Mouse (Mus musculus) monocyte, adult 2 months (primary cell): ENCODE results near the gene Tax1bp3.

ENCODE experiments used
- DNase-seq, 2 experiments: peaks; one replicate each; pipeline ENCODE4 v3.0.0; 2022; ENCODE audit warnings: low spot score in 2 of 2, low read depth in 1 of 2

The Tax1bp3 gene

DNA sequence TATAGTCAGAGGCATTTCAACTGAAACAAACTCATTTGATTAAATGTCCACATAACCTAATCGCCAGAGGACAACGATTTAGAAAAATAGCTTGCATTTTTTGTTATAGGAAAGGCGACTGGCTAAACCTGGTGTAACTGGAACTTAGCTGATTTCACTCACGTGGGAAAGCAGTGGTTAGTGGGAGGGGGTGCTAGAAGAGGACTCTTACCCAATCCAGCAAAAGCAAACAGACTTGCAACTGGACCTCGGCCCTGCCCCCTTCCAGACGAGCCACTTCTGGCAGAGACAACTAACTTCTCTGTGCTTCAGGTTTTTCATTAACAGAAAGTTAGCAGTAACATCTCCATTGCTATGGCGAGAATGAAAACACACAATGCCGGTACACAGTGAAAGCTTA, 1.3 kb upstream of the Tax1bp3 start:
- DNase-seq = no peak

DNA sequence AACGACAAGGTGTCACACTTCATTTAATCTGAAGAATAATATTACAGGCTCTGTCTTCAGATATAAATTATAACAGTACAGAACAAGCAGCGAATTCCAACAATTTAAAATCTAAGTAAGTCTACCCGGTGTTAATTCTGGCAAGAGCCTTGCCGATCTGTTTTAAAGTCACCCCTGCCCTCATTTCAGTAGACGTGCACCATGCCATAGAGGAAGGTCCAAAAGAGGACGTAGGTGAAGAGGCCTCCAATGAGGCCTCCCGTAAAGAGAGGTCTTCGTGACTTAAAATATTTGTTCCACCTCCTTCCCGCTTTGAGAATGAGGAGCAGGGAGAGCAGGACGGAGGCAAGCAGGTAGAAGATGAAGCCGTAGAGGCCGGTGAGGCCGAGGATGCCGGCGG, 697 bp upstream of the Tax1bp3 start:
- peak in 1 of 2 experiments; percentile 21 for DNase-seq

DNA sequence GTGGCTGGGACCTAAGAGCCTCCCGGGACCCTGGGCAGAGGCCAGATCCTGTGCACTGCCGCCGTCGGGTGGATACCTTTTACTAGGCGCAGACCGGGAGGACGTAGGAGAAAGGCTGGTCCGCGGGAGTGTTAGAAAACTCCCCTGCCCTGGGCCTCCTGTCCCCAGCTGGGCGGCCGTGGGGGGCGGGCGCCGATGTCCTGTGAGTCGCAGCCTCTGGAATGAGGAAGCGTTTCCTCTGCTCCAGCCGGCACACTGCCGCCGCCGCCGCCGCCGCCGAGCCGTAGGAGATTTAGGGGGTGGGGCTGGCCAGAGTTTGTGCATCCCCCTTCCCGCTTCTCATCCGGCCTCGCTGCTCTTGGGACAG, 609 bp downstream of the Tax1bp3 start:
- DNase-seq = peak in 1 of 2 experiments; percentile 52

DNA sequence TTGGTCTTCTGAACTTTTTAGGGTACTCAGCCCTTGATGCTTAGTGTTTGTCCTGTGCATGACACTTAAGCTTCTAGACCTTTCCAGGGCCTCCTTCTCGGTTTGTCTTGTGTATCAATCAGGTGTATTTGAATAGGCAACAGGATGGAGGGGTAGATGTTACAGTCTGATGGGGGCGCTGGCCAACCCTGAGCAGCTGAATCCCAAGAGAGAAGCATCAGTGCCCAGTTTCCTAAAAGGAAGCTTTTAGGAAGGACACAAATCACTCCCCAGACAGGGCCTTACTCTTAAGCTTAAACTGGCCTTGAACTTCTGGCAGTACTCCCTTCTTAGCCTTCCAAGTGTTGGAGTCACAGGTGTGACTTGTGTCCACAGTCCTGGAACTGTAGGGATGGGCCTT, 1.0 kb downstream of the Tax1bp3 start:
- no peak for DNase-seq

DNA sequence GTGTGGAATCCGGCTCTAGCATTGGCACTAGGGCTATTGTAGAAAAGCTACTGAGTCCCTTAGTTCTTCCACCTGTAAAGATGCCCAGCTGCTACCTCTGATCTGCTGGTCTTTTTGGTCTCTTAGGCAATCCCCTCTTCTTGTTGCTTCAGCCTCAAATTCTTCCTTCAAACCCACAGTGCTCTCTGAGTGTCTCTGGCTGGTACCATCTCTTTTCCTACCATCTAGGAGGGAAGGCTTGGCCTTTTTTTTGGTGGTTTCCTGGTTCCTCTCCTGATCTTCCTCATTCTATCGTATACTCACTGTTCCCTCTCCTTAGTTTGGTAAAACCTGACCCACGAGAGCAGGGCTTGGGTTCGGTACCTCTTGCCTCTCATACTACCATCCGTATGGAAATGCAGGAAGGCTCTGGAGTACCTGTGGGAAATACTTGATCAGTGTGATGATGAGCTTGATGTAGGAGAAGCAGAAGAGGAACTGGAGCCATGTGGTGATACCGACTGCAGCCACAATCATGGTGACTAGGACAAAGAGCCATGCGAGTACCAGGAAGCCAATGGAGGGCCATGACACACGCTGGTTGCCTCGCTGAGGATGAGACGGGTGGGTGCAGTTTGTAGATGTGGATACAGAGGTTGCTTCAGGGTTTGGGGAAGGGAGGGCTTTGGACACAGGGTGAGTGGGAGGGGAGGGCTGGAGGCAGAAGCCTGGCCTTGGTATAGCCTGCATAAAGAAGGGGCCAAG, 9.2 kb downstream of the Tax1bp3 start:
- no peak for DNase-seq

DNA sequence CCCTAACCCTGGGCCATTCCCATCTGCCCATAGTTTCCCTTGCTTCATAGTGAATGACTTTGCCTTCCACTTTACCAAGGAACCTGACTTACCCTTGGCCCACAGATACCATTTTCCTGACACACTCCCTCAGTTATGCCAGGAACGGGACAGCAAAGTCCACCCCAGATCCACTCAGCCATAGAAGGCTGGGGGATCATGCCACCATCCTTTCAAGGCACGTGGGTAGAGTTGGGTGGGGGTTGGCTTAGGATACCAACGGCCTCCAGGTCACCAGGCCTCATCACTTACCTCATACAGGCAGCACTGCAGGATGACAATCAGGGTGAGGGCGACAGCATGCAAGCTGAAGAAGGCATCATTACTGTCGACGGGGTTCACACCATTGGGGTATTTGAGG, 10.3 kb downstream of the Tax1bp3 start:
- DNase-seq = no peak

DNA sequence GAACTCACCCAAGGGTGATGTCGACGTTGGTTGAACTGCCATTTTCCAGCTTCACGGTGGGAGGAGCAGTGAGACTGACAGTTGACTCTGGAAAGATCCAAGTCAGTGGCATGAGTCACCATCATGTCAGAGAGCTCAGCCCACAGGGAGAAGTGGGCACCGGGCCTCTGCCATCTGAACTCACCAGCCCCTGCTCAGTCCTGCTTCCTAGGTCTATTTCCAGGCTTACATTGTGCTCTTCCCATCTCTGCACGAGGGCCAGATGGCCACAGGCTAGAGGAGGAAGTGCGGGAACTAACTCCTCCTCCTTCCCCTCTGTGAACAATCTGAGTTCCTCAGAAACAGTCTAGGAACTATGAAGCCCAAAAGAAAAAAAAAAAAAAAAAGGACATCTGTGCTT, 16.2 kb downstream of the Tax1bp3 start:
- DNase-seq = peak in 1 of 2 experiments; percentile 16

DNA sequence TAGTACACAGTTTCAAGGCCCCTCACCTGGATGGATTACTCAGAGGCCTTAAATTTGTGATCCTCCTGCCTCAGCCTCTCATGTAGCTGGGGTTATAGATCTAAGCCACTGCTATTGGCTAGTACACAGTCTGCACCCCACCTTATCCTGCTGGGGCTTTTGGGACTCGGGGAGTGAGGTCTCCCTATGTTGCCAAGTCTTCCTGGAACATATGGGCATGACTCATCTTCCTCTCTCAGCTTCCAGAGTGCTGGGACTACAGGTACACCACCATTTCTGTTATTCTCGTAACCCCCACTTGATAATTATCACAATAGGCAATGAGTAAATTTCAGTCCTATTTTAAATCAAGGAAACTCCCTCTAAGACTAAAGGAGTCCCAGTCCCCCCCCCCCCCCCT, 17.6 kb downstream of the Tax1bp3 start:
- DNase-seq = no peak

DNA sequence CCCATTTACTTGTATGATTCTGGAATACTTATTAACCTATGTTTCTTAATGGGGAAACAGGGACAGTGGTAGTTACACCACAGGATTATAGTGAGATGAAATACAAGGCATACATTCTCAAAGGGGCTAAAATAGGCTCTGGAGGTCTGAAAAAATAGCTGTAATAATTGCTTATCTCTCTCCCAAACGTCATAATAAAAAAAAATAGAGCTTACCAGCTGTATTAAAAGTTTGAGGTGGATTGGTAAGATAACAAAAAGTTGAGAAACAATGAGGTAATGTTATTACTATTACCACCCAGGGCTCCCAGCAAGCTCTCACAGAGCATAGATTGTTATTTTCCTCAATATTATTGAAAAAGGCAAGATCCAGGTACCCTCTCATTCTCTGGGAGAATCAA, 21.3 kb downstream of the Tax1bp3 start:
- no peak for DNase-seq

DNA sequence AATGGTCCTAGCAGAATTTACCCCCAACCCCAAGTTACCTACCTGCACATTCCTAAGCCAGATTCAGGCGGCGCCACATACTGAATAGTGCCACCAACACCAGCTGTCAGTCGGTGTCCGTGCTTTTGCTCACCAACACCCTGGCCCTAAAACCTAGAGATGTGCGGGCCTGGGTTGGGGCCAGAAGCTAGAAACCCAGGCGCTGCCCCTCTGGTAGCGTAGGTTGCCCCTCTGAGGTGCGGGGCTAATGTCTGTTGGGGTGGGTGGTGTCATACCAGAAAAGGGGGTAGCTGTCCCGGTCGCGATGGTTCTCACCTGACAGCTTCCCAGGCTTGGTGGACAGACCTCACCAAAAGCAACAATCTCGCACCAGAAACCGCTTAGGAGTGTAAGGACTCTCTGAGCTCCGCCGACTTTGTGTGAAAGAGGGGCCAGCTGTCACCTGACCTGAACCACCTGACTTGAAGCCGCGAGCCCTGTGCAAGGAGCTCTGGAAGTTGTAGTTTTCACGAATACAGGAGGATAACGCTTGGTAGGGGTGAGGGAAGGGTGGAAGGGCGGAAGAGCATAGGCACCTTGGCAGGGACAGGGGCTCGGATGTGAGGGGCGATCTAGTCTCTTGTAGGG, 21.8 kb downstream of the Tax1bp3 start, which contains the start of gene Ctns:
Gene Ctns, minus strand, starts transcription at position 440 of the 627 bp plus-strand sequence.
- peak in 1 of 2 experiments; percentile 57 for DNase-seq

DNA sequence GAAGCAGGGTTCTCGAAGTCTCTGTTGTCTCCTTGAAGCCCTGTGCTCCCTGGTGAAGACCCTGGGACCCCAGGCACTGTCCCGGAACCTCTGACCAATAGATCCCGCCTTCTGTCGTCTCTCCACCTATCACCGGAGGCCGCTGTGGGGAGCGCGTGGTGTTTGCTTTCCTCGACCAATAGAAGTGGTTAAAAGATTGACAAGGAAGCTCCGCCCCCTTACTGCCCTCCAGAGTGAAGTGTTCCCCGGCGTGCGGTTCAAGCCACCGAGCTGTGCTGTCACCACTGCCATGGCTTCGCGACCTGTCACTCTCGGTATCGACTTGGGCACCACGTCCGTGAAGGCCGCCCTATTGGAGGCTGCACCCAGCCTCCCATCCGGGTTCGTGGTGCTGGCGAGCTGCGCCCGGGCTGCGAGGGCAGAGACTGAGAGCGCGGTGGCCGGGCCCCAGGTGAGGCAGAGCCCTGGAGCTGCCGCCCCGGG, 22.4 kb downstream of the Tax1bp3 start, which contains the start of gene Shpk:
Gene Shpk, plus strand, starts transcription at position 231 of the 483 bp plus-strand sequence.
- peak; percentile 86 for DNase-seq

DNA sequence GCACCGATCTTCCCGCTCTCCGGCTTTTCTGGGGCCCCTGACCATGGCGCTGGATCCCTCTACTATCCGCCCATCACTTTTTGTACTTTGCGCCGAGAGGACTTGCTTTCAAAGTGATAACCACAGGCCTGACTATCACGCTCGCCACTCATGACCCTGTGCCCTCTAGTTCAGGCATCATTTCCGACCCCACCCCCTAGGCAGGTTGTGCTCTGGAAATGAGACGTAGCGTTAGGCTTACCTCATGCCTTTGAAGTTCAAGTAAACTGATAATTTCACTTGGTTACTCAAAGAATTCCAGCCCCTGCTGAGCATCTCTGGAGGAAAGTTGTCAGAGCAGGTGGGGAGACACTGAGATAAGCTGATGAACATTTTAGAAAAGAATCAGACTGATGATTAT, 23.0 kb downstream of the Tax1bp3 start:
- peak in 1 of 2 experiments; percentile 4 for DNase-seq

DNA sequence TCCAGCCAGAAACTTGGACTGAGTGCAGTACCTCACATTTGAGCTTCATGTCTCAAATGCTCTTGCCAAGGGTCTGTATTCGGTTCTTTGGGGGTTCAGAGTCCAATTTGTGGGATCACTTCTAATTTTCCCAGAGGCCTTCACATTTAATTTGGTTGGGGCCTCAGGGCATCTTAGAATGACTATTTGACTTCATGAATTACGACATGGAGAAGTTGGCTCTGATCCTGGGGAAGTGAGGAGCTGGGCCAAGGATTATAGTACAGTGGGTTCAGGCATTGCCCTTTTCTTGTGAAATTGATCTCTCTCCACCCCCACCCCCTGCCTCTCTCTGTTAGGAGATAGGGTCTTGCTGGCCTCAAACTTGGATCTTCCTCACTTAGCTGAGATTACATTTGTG, 24.1 kb downstream of the Tax1bp3 start:
- DNase-seq = no peak

DNA sequence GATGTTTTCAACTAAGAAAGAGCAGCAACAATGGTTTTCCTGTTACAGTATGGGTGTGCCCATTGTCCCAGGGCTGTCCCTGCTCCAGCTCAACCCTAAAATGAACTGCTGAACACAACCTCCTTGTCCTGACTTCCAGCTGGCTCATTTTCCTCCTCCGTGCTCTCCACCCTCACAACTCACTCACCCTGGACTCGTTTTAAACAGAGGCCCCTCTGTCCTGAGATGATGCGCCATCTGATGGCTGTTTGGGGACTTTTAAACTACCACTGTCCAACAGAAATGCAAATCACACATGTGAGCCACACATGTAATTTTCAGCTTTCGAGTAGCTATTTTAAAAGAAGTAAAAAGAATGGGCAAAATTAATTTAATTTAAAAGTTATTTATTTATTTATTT, 24.7 kb downstream of the Tax1bp3 start:
- no peak for DNase-seq

DNA sequence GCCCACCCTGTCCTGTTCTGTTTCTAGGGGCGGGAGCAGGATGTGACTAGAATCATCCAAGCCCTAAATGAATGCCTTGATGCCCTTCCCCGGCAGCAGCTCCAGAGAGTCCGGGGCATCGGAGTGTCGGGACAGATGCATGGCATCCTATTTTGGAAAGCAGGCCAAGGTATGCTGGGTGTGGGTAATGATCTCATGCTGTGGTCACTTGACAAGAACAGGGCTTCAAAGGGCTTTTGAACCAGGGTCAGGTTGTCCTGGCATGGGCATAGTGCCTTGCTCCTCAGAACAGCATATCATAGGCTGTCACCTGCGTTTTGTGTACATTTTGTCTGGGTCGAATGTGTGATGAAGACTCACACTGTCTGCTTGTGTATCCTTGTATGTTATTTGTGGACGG, 27.0 kb downstream of the Tax1bp3 start:
- DNase-seq = no peak

DNA sequence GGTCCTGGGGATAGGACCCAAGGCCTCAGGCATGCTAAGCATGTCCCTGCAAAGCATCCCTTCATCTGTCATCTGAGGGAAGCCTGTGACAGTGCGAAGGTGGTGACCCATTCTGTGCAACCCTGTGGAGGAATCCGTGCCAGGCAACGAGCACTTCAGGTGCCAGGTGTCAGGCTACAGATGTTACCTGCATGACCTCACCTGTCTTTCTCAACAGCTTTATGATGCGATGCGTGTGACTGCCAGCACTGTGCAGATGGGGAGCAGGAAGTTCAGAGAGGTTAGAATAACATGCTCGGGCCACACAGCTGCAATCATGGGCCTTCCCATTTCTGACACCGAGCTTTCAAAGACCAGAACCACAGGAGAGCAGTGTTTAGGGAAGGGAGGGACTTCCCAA, 28.3 kb downstream of the Tax1bp3 start:
- no peak for DNase-seq

DNA sequence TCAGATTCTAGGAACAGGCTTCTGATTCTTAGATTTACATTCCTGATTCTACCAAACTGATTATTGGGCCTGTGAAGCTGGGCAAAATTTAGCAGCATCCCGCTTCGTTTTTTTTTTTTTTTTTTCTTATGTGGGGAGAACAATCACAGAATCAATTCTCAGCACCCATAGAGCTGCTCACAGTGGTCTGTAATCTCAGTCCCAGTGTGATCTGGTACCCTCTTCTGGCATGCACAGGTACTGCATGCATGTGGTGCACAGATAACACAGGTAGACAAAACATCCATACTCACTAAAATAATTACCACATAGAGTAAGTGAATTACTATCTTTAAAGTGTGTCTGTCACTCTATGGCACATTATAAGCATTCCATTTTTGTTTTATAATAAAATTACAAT, 30.7 kb downstream of the Tax1bp3 start:
- DNase-seq = no peak

DNA sequence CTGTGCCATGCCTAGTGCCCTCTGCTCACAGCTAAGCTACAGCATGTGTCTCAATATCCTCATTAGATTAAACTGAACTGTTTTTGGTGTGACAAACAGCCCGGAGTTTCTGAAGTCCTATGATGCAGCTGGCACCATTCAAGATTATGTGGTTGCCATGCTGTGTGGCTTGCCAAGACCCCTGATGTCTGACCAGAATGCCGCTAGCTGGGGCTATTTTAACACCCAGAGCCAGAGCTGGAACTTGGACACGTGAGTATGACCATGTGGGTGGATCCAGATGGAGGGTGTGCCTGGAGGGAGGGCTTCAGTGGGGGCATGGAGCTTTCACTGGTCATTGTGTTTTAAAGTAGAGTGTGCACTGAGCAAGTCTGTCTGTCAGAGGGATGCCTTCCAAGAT, 37.1 kb downstream of the Tax1bp3 start:
- DNase-seq = no peak

DNA sequence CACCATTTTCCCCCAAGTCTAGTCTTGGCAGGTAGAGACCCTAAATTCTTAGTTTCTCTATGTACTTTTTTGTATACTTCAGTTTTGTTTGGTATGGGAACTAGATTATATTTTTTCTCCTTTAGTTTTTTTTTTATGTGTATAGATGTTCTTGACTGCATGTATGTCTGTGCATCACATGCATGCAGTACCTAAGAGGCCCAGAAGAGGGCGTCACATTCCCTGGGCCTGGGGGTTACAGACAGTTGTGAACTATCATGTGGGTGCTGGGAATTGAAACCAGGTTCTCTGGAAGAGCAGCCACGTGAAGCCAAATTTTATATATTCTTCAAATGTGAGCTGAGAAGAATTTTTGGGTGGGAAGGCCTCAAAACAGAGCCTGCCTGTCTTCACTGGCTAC, 42.8 kb downstream of the Tax1bp3 start:
- DNase-seq = no peak

DNA sequence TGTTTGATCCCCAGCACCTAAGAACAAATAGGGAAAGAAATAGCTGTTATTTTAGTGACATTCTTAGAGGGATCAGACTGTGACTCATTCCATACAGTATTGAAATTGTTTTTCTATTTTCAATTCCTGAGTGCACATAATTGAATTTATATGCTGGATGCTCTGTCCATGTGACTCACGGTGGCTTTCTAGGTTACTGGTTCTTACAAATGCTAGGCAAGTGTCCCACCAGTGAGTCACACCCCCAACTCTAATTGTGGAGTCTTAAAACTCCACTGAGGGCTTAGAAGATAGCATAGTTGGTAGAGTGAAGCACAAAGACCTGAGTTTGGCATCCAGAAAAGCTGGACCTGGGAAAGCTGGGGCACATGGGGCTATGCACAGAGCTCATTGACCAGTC, 43.8 kb downstream of the Tax1bp3 start:
- DNase-seq = no peak

DNA sequence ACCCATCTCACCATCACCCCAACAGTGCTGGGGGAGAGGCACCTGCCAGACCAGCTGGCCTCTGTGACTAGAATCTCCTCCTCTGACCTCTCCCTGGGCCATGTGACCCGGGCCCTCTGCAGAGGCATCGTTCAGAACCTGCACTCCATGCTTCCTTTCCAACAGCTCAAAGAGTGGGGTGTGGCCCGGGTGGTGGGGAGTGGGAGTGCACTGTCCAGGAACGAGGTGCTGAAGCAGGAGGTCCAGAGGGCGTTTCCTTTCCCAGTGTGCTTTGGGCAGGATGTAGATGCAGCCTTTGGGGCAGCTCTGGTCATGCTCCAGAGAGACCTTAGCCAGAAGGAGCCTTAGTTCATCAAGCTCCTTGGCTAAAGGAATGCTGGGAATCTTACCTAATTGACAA, 46.0 kb downstream of the Tax1bp3 start:
- DNase-seq = no peak

DNA sequence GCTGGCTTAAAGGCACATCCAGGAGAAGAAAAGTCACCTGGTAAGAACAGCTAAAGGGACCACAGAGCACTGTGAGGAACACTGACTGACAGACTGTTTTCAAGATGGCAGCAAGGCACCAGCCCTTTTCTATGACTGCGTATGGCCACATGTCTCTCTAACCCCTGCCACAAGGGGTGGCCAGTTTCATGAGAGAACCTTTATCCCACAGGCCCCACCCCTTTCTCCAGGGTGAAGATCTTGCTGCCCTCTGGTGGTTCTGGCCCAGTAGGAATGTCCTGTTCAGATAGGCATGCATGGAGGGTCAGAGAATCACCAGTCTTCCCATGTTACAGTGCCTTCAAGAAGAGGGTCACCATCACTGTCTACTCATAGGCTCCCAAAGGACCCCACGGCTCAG, 47.1 kb downstream of the Tax1bp3 start:
- DNase-seq = peak in 1 of 2 experiments; percentile 12

DNA sequence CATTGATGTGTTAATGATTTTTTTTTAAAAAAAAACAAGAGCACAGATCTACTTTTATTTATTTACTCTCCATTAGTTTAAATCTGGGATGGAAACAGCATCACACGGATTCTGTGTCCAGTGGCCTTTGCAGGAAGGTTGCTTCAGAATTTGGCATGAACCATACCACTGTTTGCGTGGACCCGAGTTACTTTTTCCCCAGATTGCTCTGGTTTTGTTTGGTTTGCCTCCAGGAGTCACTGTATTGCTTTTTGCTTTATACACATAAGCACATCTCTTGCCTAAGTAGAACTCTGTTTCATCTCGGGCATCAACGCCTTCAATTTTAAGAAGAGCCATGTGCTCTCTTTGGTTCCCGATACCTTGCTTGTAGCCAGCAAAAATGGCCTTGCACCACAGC, 49.0 kb downstream of the Tax1bp3 start:
- DNase-seq = no peak
